Mouse (Mus musculus) embryonic facial prominence, embryonic 15.5 days (tissue): ENCODE measurements around the gene Lrrc52. TPM values are rescaled to one million over a fixed set of nuclear protein-coding genes. Genes with fewer than 3 reads are reported as not detected.

ENCODE experiments used
- ATAC-seq: fragments of 200-750 bp; cut with Nextera tagmentation; 2 replicates; pipeline ENCODE4 v1.8.0; 2017; ENCODE audit warnings: low read depth, moderate TSS enrichment; ENCODE audit not compliant: insufficient number of reproducible peaks, low FRiP score, low TSS enrichment
- H3K27ac ChIP-seq: fragments of 300-500 bp; sonication (generic); replicated peaks from 2 replicates; pipeline ENCODE4 v1.5.1; 2015; ENCODE audit warnings: mild to moderate bottlenecking, inconsistent platforms
- H3K27me3 ChIP-seq: fragments of 300-500 bp; sonication (generic); 2 replicates; pipeline ENCODE4 v1.6.1; 2015; ENCODE audit warnings: inconsistent platforms
- H3K36me3 ChIP-seq: fragments of 300-500 bp; sonication (generic); 2 replicates; pipeline ENCODE4 v1.6.1; 2015; ENCODE audit warnings: mild to moderate bottlenecking, inconsistent platforms
- H3K4me1 ChIP-seq: fragments of 300-500 bp; sonication (generic); 2 replicates; pipeline ENCODE4 v1.6.1; 2015; ENCODE audit warnings: inconsistent platforms
- H3K4me2 ChIP-seq: fragments of 300-500 bp; sonication (generic); replicated peaks from 2 replicates; pipeline ENCODE4 v1.6.1; 2015; ENCODE audit warnings: mild to moderate bottlenecking, inconsistent platforms
- H3K4me3 ChIP-seq: fragments of 300-500 bp; sonication (generic); replicated peaks from 2 replicates; pipeline ENCODE4 v1.5.1; 2015; ENCODE audit warnings: mild to moderate bottlenecking, inconsistent platforms
- H3K9ac ChIP-seq: fragments of 300-500 bp; sonication (generic); 2 replicates; pipeline ENCODE4 v1.6.1; 2015; ENCODE audit warnings: inconsistent platforms
- H3K9me3 ChIP-seq: fragments of 300-500 bp; sonication (generic); replicated peaks from 2 replicates; pipeline ENCODE4 v1.6.1; 2016; ENCODE audit warnings: inconsistent platforms
- WGBS: fragments of 180-500 bp; shearing (Covaris S2); methylation state at CpG from one replicate; pipeline ENCODE4 v1.1.7; 2015; 5-methylcytosine and 5-hydroxymethylcytosine counted together
- polyA plus RNA-seq: library from polyadenylated mRNA; unstranded; fragments of >200 nt; fragmentation: Nextera tagmentation; extraction: Ambion mirVana; gene quantifications from 2 replicates; pipeline ENCODE4 v1.2.1, GENCODE M21; 2015

Gene Lrrc52
- polyA plus RNA-seq, 1 experiment from 2014 or later: not detected

GRCm38 (mm10) chr1:167436186-167436975 is 30.2 kb downstream of the Lrrc52 start:
- H3K36me3 ChIP-seq: no peaks in the 10 kb centered on the region
- no peak for ATAC-seq
- H3K4me1 ChIP-seq: no peaks in the 10 kb centered on the region
- WGBS: 77% methylated on average over 7 of the region's 7 CpGs
- H3K4me2 ChIP-seq: no peak overlapping the region
- no peaks in the 10 kb centered on the region for H3K27me3 ChIP-seq
- H3K9me3 ChIP-seq: no peaks in the 10 kb centered on the region
- no peak overlapping the region for H3K27ac ChIP-seq
- H3K9ac ChIP-seq: no peak overlapping the region
- H3K4me3 ChIP-seq: no peak overlapping the region

- Histone ChIP-seq H3K9me3 (no peaks in the 10 kb centered on the region), H3K36me3 (no peaks in the 10 kb centered on the region), H3K9ac (no peak overlapping the region), H3K4me2 (no peak overlapping the region), H3K4me3 (no peak overlapping the region), H3K27ac (no peak overlapping the region), H3K27me3 (0 out of 2 replicates have a peak, but pooled peaks cover 3% of the 10 kb centered on the region), H3K4me1 (no peaks in the 10 kb centered on the region)
- WGBS: 84% methylated on average over 4 of the region's 4 CpGs
- no peak for ATAC-seq
Observed at GRCm38 (mm10) chr1:167434931-167435330, 31.6 kb downstream of the Lrrc52 start.

- WGBS: 58% methylated on average over 9 of the region's 9 CpGs
- Histone ChIP-seq H3K4me2 (no peak overlapping the region), H3K4me3 (no peak overlapping the region), H3K36me3 (no peaks in the 10 kb centered on the region), H3K27me3 (0 out of 2 replicates have a peak, but pooled peaks cover 3% of the 10 kb centered on the region), H3K4me1 (no peaks in the 10 kb centered on the region), H3K9ac (no peak overlapping the region), H3K27ac (no peak overlapping the region), H3K9me3 (no peaks in the 10 kb centered on the region)
- no peak for ATAC-seq
Observed at GRCm38 (mm10) chr1:167430976-167431676, 35.5 kb downstream of the Lrrc52 start.

GRCm38 (mm10) chr1:167426681-167427080 is 39.9 kb downstream of the Lrrc52 start:
- H3K4me1 ChIP-seq: 0 out of 2 replicates have a peak, but pooled peaks cover 3% of the 10 kb centered on the region
- no peaks in the 10 kb centered on the region for H3K9me3 ChIP-seq
- no peak for ATAC-seq
- WGBS: 45% methylated on average over 7 of the region's 7 CpGs
- no peak overlapping the region for H3K27ac ChIP-seq
- 0 out of 2 replicates have a peak, but pooled peaks cover 3% of the 10 kb centered on the region for H3K27me3 ChIP-seq
- H3K4me2 ChIP-seq: no peak overlapping the region
- no peak overlapping the region for H3K9ac ChIP-seq
- H3K4me3 ChIP-seq: no peak overlapping the region
- no peaks in the 10 kb centered on the region for H3K36me3 ChIP-seq

- Histone ChIP-seq H3K27me3 (no peaks in the 10 kb centered on the region), H3K4me3 (no peak overlapping the region), H3K4me2 (no peak overlapping the region), H3K4me1 (0 out of 2 replicates have a peak, but pooled peaks cover 3% of the 10 kb centered on the region), H3K9me3 (no peaks in the 10 kb centered on the region), H3K36me3 (no peaks in the 10 kb centered on the region), H3K9ac (no peak overlapping the region), H3K27ac (no peak overlapping the region)
- 86% methylated on average over 5 of the region's 5 CpGs for WGBS
- ATAC-seq: no peak
Observed at GRCm38 (mm10) chr1:167425572-167425971, 41.0 kb downstream of the Lrrc52 start.

- H3K27ac ChIP-seq: no peak overlapping the region
- ATAC-seq: no peak
- 54% methylated on average over 11 of the region's 11 CpGs for WGBS
- no peak overlapping the region for H3K4me2 ChIP-seq
- H3K4me3 ChIP-seq: no peak overlapping the region
- H3K4me1 ChIP-seq: 0 out of 2 replicates have a peak, but pooled peaks cover 3% of the 10 kb centered on the region
- no peaks in the 10 kb centered on the region for H3K27me3 ChIP-seq
- no peaks in the 10 kb centered on the region for H3K9me3 ChIP-seq
- H3K9ac ChIP-seq: no peak overlapping the region
- H3K36me3 ChIP-seq: no peaks in the 10 kb centered on the region
Observed at GRCm38 (mm10) chr1:167422501-167423240, 43.9 kb downstream of the Lrrc52 start.

GRCm38 (mm10) chr1:167414846-167415245 is 51.7 kb downstream of the Lrrc52 start:
- no peak overlapping the region for H3K4me2 ChIP-seq
- H3K27ac ChIP-seq: no peak overlapping the region
- no peaks in the 10 kb centered on the region for H3K4me1 ChIP-seq
- no peak overlapping the region for H3K9ac ChIP-seq
- H3K36me3 ChIP-seq: no peaks in the 10 kb centered on the region
- 3% methylated on average over 7 of the region's 7 CpGs for WGBS
- H3K9me3 ChIP-seq: no peaks in the 10 kb centered on the region
- peaks cover 8% of the 10 kb centered on the region for H3K27me3 ChIP-seq
- H3K4me3 ChIP-seq: no peak overlapping the region
- ATAC-seq: no peak

GRCm38 (mm10) chr1:167411991-167412715 is 54.4 kb downstream of the Lrrc52 start:
- no peaks in the 10 kb centered on the region for H3K36me3 ChIP-seq
- peak; percentile 78 for ATAC-seq
- H3K4me2 ChIP-seq: no peak overlapping the region
- H3K9ac ChIP-seq: no peak overlapping the region
- H3K4me1 ChIP-seq: no peaks in the 10 kb centered on the region
- WGBS: 33% methylated on average over 12 of the region's 12 CpGs
- H3K27ac ChIP-seq: peak overlapping the region; percentile 22; the same call in 1 of the 2 replicates
- no peak overlapping the region for H3K4me3 ChIP-seq
- peaks cover 26% of the 10 kb centered on the region for H3K27me3 ChIP-seq
- no peaks in the 10 kb centered on the region for H3K9me3 ChIP-seq

GRCm38 (mm10) chr1:167409601-167410000 is 57.0 kb downstream of the Lrrc52 start:
- Histone ChIP-seq H3K36me3 (no peaks in the 10 kb centered on the region), H3K4me1 (no peaks in the 10 kb centered on the region), H3K4me2 (no peak overlapping the region), H3K27ac (no peak overlapping the region), H3K9me3 (no peaks in the 10 kb centered on the region), H3K27me3 (peaks cover 39% of the 10 kb centered on the region), H3K9ac (no peak overlapping the region), H3K4me3 (no peak overlapping the region)
- no peak for ATAC-seq
- WGBS: 86% methylated on average over 4 of the region's 4 CpGs

- no peak for ATAC-seq
- WGBS: 81% methylated on average over 4 of the region's 4 CpGs
- Histone ChIP-seq H3K4me1 (no peaks in the 10 kb centered on the region), H3K9me3 (no peaks in the 10 kb centered on the region), H3K4me3 (no peak overlapping the region), H3K36me3 (no peaks in the 10 kb centered on the region), H3K4me2 (no peak overlapping the region), H3K27ac (no peak overlapping the region), H3K9ac (no peak overlapping the region), H3K27me3 (peaks cover 44% of the 10 kb centered on the region)
Observed at GRCm38 (mm10) chr1:167405237-167405636, 61.3 kb downstream of the Lrrc52 start.
